Mouse (Mus musculus) hindbrain, embryonic 11.5 days (tissue): ENCODE data around the gene Ssbp4. TPM values are rescaled to one million over a fixed set of nuclear protein-coding genes. Genes with fewer than 3 reads are reported as not detected.

Experiments
- ATAC-seq: fragments of 200-750 bp; cut with Nextera tagmentation; 2 replicates; pipeline ENCODE4 v1.8.0; 2017; ENCODE audit warnings: mild to moderate bottlenecking, moderate TSS enrichment, moderate library complexity; ENCODE audit not compliant: low FRiP score
- DNase-seq: peaks from one replicate; pipeline ENCODE4 v3.0.0-alpha.2; 2015; ENCODE audit warnings: low spot score
- H3K27ac ChIP-seq: fragments of 300-500 bp; sonication (generic); 2 replicates; pipeline ENCODE4 v1.5.1; 2014; ENCODE audit warnings: mild to moderate bottlenecking, low read depth, low read length
- H3K27me3 ChIP-seq: fragments of 300-500 bp; sonication (generic); 2 replicates; pipeline ENCODE4 v1.6.1; 2014; ENCODE audit warnings: mild to moderate bottlenecking, low read length, moderate library complexity, mixed read lengths; ENCODE audit not compliant: control insufficient read depth, insufficient read depth
- H3K36me3 ChIP-seq: fragments of 300-500 bp; sonication (generic); 2 replicates; pipeline ENCODE4 v1.6.1; 2014; ENCODE audit warnings: mild to moderate bottlenecking, low read length, moderate library complexity, mixed read lengths; ENCODE audit not compliant: control insufficient read depth, insufficient read depth
- H3K4me1 ChIP-seq: fragments of 300-500 bp; sonication (generic); replicated peaks from 2 replicates; pipeline ENCODE4 v1.6.1; 2014; ENCODE audit warnings: low read length, mixed read lengths; ENCODE audit not compliant: control insufficient read depth, insufficient read depth
- H3K4me2 ChIP-seq: fragments of 300-500 bp; sonication (generic); replicated peaks from 2 replicates; pipeline ENCODE4 v1.6.1; 2014; ENCODE audit warnings: mild to moderate bottlenecking, low read depth, low read length
- H3K4me3 ChIP-seq: fragments of 300-500 bp; sonication (generic); 2 replicates; pipeline ENCODE4 v1.5.1; 2014; ENCODE audit warnings: low read depth, low read length
- H3K9ac ChIP-seq: fragments of 300-500 bp; sonication (generic); 2 replicates; pipeline ENCODE4 v1.6.1; 2014; ENCODE audit warnings: low read depth, low read length
- H3K9me3 ChIP-seq: fragments of 300-500 bp; sonication (generic); 2 replicates; pipeline ENCODE4 v1.6.1; 2016; ENCODE audit warnings: low read length; ENCODE audit not compliant: control insufficient read depth
- WGBS: fragments of 180-500 bp; shearing (Covaris S2); extraction: QIAGEN DNeasy Blood & Tissue Kit; methylation state at CpG from one replicate; pipeline ENCODE4 v1.1.7; 2014; 5-methylcytosine and 5-hydroxymethylcytosine counted together
- polyA plus RNA-seq: library from polyadenylated mRNA; unstranded; fragments of >200 nt; fragmentation: Nextera tagmentation; extraction: Ambion mirVana; gene quantifications from 2 replicates; pipeline ENCODE4 v1.2.1, GENCODE M21; 2014

Gene Ssbp4
- polyA plus RNA-seq, 1 experiment from 2014 or later: 126 TPM

GRCm38 (mm10) chr8:70607898-70608748, 549 bp downstream of the Ssbp4 start:
- H3K4me1 ChIP-seq: peaks cover 25% of the 10 kb centered on the region

DNA sequence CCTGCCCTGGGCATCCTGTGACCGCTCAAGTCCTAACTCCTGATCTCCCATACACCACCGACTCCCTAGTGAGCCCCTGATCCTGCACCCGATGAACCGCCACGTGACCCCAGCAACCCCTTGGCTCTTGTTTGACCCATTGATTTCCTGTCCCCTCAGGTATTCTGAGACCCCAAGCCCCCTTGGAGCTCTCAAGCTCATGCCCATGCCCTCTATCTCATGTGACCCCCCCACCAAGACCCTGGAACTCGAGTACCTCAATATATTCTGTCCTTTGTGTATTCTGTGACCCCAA, 1.1 kb downstream of the Ssbp4 start:
- peak overlapping the region; percentile 87 for H3K9ac ChIP-seq
- H3K36me3 ChIP-seq: no peaks in the 10 kb centered on the region
- peak overlapping the region; percentile 91 for H3K4me2 ChIP-seq
- 27% methylated on average over 6 of the region's 6 CpGs for WGBS
- peak overlapping the region; percentile 82 for H3K4me3 ChIP-seq
- H3K27ac ChIP-seq: peak overlapping the region; percentile 98
- H3K4me1 ChIP-seq: peaks cover 25% of the 10 kb centered on the region
- H3K9me3 ChIP-seq: no peaks in the 10 kb centered on the region
- peak; percentile 43 for DNase-seq
- H3K27me3 ChIP-seq: no peaks in the 10 kb centered on the region
- ATAC-seq: no peak

More at GRCm38 (mm10) chr8:70607898-70608748, 549 bp downstream of the Ssbp4 start:
- Histone ChIP-seq H3K27me3 (no peaks in the 10 kb centered on the region), H3K4me3 (peak overlapping the region; percentile 82), H3K36me3 (no peaks in the 10 kb centered on the region), H3K4me2 (peak overlapping the region; percentile 91), H3K9ac (peak overlapping the region; percentile 87), H3K27ac (peak overlapping the region; percentile 98), H3K9me3 (no peaks in the 10 kb centered on the region)
- peak; percentile 67 for DNase-seq
- 4% methylated on average over 63 of the region's 84 CpGs for WGBS
- no peak for ATAC-seq

- Histone ChIP-seq H3K27ac (peak overlapping the region; percentile 98; the same call in 1 of the 2 replicates), H3K27me3 (no peaks in the 10 kb centered on the region), H3K9me3 (no peaks in the 10 kb centered on the region), H3K36me3 (no peaks in the 10 kb centered on the region), H3K4me1 (peaks cover 25% of the 10 kb centered on the region), H3K9ac (peak overlapping the region; percentile 87), H3K4me3 (peak overlapping the region; percentile 82), H3K4me2 (peak overlapping the region; percentile 91)
- DNase-seq (no peak), ATAC-seq (no peak)
- WGBS: 65% methylated on average over 18 of the region's 18 CpGs
Observed at GRCm38 (mm10) chr8:70606780-70607602, 1.7 kb downstream of the Ssbp4 start.

DNA sequence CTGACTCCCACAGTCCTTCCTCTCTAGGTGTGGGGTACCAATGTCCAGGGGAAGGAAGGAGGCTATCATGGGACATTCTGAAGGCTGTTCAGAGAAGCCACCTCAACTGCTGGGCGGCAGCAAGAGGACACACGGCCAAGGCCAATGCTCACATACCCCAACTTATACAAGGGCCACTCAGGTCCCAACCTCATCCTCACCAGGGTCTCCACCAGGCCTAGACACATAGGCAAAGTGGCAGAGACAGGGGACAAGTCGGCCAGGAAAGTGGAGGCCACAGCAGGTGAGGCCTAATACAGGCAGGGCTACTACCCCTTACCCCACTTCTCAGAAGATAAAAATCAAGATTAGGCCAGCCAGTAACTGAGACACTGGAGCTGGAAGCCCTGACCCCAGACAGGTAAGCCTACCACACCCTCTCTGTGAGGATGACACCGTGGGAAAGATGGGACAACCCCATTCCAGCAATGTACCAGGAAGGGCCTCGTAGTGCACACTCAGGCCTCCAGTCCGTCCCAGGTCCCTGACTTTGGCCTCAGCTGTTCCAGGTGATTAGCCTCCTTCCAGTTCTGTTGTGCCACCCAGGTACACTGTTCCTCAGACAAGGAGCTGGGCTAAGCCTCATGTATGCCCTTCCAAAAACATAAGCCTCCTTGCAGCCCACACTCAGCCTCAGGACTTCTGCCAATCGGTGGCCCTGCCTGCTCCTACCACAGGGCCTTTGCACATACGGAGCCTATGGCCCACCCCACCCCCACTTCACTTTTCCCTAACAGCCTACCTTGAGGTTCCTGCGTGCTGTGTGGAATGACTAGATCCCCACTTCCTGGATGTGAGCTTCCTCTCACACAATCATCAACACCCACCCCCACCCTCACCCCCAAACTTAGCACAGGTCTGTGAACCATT, 2.5 kb downstream of the Ssbp4 start:
- H3K27me3 ChIP-seq: no peaks in the 10 kb centered on the region
- no peak overlapping the region for H3K27ac ChIP-seq
- H3K36me3 ChIP-seq: no peaks in the 10 kb centered on the region
- H3K4me3 ChIP-seq: no peak overlapping the region
- ATAC-seq (no peak), DNase-seq (no peak)
- no peaks in the 10 kb centered on the region for H3K9me3 ChIP-seq
- H3K9ac ChIP-seq: no peak overlapping the region
- peaks cover 24% of the 10 kb centered on the region for H3K4me1 ChIP-seq
- 85% methylated on average over 9 of the region's 9 CpGs for WGBS
- no peak overlapping the region; the same call in 1 of the 2 replicates for H3K4me2 ChIP-seq

DNA sequence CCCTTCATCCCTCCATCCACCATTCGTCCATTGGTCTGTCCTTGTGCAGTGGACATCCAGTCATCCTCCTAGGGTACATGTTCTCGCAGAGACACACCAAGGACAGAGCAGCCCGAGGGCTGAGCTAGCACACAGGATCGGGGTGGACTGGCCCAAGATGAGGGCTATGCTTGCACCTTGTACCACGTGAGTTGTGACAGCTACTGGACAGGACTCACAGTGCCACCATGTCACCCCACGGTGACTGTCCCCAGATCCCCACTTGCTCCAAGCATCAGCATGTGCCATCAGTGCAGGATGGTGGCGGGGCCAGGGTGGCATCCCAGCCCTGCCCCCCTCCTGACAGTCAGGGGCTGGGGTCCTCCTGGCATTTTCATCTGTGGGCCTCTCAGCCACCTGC, 4.1 kb downstream of the Ssbp4 start:
- Histone ChIP-seq H3K9me3 (no peaks in the 10 kb centered on the region), H3K9ac (no peak overlapping the region), H3K27me3 (no peaks in the 10 kb centered on the region), H3K36me3 (no peaks in the 10 kb centered on the region), H3K4me2 (0 out of 2 replicates have a peak overlapping the region, but pooled peaks have one; percentile 5), H3K4me1 (peaks cover 28% of the 10 kb centered on the region), H3K4me3 (no peak overlapping the region), H3K27ac (0 out of 2 replicates have a peak overlapping the region, but pooled peaks have one; percentile 17)
- DNase-seq (no peak), ATAC-seq (no peak)
- WGBS: 88% methylated on average over 7 of the region's 7 CpGs

DNA sequence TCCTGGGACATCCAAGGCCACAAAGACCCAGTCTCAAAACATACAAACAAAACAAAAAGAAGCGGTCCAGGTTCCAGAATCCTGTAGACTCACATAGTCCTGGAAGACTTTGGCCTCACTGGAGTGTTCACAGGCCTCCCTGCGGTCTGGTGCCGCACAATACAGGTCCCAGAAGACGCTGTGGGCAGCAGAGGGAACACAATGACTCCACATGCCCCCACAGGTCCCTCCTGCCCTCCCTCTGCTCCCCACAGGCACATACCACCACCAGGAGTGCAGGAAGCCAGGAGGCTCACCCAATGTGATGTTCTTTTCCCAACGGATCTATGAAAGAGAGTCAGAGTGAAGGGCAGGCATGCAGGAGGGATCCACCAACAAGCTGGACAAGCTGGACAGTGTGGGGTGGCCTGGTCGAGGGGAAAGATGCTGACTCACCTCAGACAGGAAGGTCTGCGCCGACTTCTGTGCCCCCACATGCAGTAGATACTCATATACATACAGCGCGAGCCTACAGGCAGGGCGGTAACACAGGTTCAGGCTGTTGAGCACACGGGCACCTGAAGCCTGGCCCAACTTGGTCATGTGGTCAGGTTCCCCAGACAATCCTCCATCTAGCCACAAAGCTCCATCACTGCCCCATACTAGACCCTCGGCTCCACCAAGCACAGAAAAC, 6.4 kb downstream of the Ssbp4 start:
- DNase-seq: no peak
- Histone ChIP-seq H3K4me3 (no peak overlapping the region), H3K9me3 (no peaks in the 10 kb centered on the region), H3K27me3 (0 out of 2 replicates have a peak, but pooled peaks cover 3% of the 10 kb centered on the region), H3K9ac (no peak overlapping the region), H3K27ac (no peak overlapping the region), H3K4me2 (no peak overlapping the region), H3K4me1 (peaks cover 38% of the 10 kb centered on the region), H3K36me3 (no peaks in the 10 kb centered on the region)
- no peak for ATAC-seq
- WGBS: 93% methylated on average over 13 of the region's 13 CpGs

DNA sequence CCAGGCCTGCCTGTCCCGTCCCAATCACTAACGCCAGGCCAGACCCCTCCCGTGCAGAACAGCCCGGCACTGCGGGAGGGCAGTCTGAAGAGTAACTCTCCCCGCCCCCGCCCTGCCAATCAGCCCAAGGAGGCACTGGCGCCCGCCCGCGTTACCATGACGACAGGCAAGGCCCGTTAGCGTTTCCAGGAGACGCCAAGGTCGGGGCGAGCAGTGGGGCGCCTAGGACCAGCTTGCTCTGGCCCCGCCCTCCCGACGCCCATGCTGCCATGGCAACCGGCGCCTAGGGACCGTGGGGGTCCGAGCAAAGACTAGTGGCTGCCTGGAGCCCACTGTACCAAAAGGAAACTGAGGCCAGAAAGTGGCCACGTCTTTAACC, 7.4 kb downstream of the Ssbp4 start:
- Histone ChIP-seq H3K9ac (no peak overlapping the region; the same call in 1 of the 2 replicates), H3K36me3 (0 out of 2 replicates have a peak, but pooled peaks cover 2% of the 10 kb centered on the region)

More for the DNA sequence above, 7.4 kb downstream of the Ssbp4 start:
- Histone ChIP-seq H3K4me1 (peaks cover 34% of the 10 kb centered on the region), H3K27me3 (peaks cover 8% of the 10 kb centered on the region; the same call in 1 of the 2 replicates), H3K4me2 (peak overlapping the region; percentile 53), H3K4me3 (peak overlapping the region; percentile 10), H3K27ac (peak overlapping the region; percentile 92), H3K9me3 (no peaks in the 10 kb centered on the region)
- ATAC-seq: peak; percentile 71
- DNase-seq: peak; percentile 97
- WGBS: under 1% methylated on average over 24 of the region's 26 CpGs
